Mouse (Mus musculus): ENCODE measurements around the gene Cdkl5. TPM values are rescaled to one million over a fixed set of nuclear protein-coding genes. Genes with fewer than 3 reads are reported as not detected.

Gene Cdkl5
- 0.73 TPM for polyA plus RNA-seq (2017; shearing (Covaris generic))

DNA sequence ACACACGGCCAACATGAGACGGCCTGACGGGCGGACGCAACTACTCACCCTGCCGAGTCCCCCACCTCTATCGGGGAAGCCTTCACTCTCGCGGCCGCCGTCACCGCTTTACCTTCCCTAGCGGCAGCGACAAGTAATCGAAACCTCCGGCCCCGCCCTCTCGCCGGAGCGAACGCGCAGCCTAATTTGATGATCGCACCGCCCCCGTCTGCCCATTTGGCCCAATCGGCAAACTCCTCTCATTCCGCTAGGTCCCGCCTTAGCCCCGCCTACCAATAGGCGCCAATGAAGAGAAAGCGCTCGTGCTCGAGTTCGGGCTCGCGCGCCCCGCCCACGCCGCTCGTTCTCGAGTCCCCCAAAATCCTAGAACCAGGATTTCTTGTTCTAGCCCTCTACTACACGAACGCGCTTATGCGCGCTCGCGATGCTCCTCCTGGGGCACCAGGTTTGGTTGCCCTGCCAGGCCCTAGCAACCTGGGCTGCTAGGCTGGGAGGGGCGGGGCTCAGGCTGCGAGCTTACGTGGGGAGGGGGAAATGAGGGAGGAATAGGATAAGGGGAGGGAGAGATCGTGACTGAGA is at the start of gene Cdkl5:
Gene Cdkl5 (minus strand): TSS at position 162 of the 579 bp plus-strand sequence.

DNA sequence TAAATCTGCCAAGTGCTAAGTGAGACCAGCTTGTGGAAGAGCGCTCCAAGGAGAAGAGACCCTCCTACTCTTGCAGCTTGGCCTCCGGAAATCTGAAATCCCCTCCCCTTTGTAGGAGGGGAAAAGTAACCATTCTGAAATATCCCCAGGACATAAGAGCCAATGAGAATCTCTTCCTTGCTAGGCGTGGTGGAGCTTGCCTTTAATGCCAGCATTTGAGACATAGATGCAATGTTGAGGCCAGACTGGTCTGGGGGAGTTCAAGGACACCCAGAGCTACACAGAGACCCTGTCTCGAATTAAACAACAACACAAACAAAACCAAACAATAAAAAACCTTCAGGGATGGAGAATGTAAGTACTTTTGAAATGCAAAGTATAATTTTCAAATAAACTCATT is 87.6 kb downstream of the Cdkl5 start, which contains the start of gene Gja6:
Gene Gja6 (minus strand): TSS at position 101 of the 400 bp plus-strand sequence.

DNA sequence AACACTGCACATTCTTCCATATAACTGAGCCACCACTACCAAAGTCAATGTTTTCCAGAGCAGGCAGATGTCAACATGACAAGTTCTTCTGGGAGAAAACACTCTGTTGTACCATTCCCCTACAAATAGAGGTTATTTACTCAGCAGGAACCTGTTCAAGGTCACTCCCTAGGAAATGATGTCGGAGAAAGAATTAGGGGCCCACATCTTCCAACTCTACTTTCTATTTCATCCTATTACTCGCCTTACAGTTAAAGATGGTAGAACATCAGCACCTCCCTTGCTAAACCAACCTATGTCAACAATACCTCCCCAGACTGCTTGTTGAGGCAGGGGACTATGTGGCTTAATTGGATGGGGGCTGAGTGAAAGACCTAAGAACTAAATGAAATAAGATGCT is 226.8 kb downstream of the Cdkl5 start, which contains the start of gene Rs1:
Gene Rs1 (plus strand): TSS at position 301 of the 400 bp plus-strand sequence.

DNA sequence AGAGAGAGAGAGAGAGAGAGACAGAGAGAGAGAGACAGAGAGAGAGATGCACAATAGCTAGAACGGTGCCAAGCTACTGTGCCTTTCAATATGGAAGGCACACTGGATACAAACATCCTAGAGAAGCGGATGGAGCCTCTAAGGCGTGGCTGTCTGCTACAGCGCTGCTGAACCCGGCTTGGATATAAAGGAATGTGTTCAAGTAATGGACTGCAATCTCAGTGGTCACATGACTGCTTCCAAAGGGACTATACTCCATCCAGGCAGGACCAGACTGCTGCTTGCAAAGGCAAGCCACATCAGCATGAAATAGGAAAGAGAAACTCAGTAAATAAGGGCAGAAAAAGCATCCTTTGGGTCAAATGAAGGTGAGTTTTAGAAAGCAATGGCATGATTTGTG is 258.9 kb downstream of the Cdkl5 start, which contains the start of gene Ppef1:
Gene Ppef1 (minus strand): TSS at position 116 of the 400 bp plus-strand sequence.

Other genes starting within 250 kb of the Cdkl5 start
- not detected for gene Rs1, start 226.7 kb downstream of the Cdkl5 start, polyA plus RNA-seq (2017; shearing (Covaris generic))
- gene Gja6, start 87.7 kb downstream of the Cdkl5 start, polyA plus RNA-seq (2017; shearing (Covaris generic)) = not detected
- gene Scml2, start 122.5 kb upstream of the Cdkl5 start, polyA plus RNA-seq (2017; shearing (Covaris generic)) = 0.37 TPM

Measured in activated CD4-positive, CD25-positive, alpha-beta regulatory T cell, adult 9 weeks (primary cell).